Mouse (Mus musculus): ENCODE data around the gene Gsc2. TPM values are rescaled to one million over a fixed set of nuclear protein-coding genes. Genes with fewer than 3 reads are reported as not detected.

Gsc2 gene
- total and polyA plus RNA-seq, 3 experiments, result not detected

DNA sequence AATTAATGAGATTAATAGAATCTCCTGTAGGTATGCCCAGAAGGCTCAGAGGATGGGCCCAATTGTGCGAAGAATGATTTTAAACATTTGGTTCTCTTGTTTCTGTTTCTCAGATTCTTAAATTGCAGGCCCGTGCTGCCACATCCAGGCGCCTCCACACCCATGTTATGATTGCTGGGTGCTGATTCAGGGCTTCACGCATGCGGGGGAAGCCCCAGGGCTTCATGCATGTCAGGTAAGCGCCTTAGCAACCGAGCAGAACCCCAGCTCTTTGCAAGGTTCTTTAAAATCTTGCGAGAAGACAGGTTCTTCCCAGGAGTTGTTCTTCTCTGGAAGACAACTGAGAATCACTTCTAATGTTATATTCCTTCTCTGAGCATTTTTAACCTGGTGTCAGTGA, 28.6 kb upstream of the Gsc2 start:
- no peak overlapping the region for H3K27ac ChIP-seq (ENCODE audit: control insufficient read depth, low read depth, low read length)
- H3K79me2 ChIP-seq (ENCODE audit: control insufficient read depth, insufficient read depth, low read length, poor library complexity), result no peaks in the 10 kb centered on the region
- H3K9me3 ChIP-seq (replicated peaks; ENCODE audit: insufficient read depth, low read length), result no peaks in the 10 kb centered on the region
- no peak overlapping the region for H3K9ac ChIP-seq (ENCODE audit: control insufficient read depth, low read depth, low read length, poor library complexity, severe bottlenecking)
- no peaks in the 10 kb centered on the region for H3K27me3 ChIP-seq (ENCODE audit: control insufficient read depth in 1 of 2, insufficient read depth in 2 of 2, low read length in 2 of 2)
- peaks cover 0 to 1% of the 10 kb centered on the region in 2 experiments; a peak in 2 of 4 replicates for H3K36me3 ChIP-seq (ENCODE audit: control insufficient read depth in 1 of 2, insufficient read depth in 2 of 2, low read length in 2 of 2)
- DNase-seq (ENCODE audit: low read depth, low spot score), result no peak
- no peak for TF ChIP-seq EP300 (IDR thresholded peaks at IDR 0.05; ENCODE audit: low read depth in 1 of 2, low read length in 2 of 2)
- TF ChIP-seq POLR2AphosphoS2 (IDR thresholded peaks at IDR 0.05; ENCODE audit: low read length), result no peak
- no peak for TF ChIP-seq MXI1 (IDR thresholded peaks at IDR 0.05; ENCODE audit: low read depth, low read length)
- TF ChIP-seq POLR2AphosphoS5 (IDR thresholded peaks at IDR 0.05; ENCODE audit: borderline replicate concordance, low read depth, low read length), result no peak
- no peak for TF ChIP-seq UBTF (IDR thresholded peaks at IDR 0.05; ENCODE audit: borderline replicate concordance, insufficient read depth, low read depth, low read length)
- no peak for TF ChIP-seq KAT2A (conservative IDR thresholded peaks at IDR 0.05; ENCODE audit: low read depth, low read length)
- TF ChIP-seq CTCF (IDR thresholded peaks at IDR 0.05 in 2 of 3, conservative IDR thresholded peaks at IDR 0.05 in 1 of 3; ENCODE audit: control insufficient read depth in 1 of 3, insufficient read depth in 1 of 3, low read depth in 2 of 3, low read length in 3 of 3, poor library complexity in 1 of 3, severe bottlenecking in 1 of 3), result no peak
- no peak for TF ChIP-seq MYB (IDR thresholded peaks at IDR 0.05; ENCODE audit: low read depth, low read length)
- TF ChIP-seq ZKSCAN1 (IDR thresholded peaks at IDR 0.05; ENCODE audit: low read depth, low read length), result no peak
- TF ChIP-seq SMC3 (IDR thresholded peaks at IDR 0.05; ENCODE audit: low read depth, low read length), result no peak
- no peak for TF ChIP-seq SIN3A (IDR thresholded peaks at IDR 0.05; ENCODE audit: low read length)
- no peak for TF ChIP-seq RCOR1 (IDR thresholded peaks at IDR 0.05; ENCODE audit: low read depth, low read length)
- no peak for TF ChIP-seq CHD1 (IDR thresholded peaks at IDR 0.05; ENCODE audit: low read depth, low read length)
- no peak for TF ChIP-seq USF1 (IDR thresholded peaks at IDR 0.05; ENCODE audit: low read depth, low read length)
- TF ChIP-seq MEF2A (IDR thresholded peaks at IDR 0.05; ENCODE audit: extremely low read depth, insufficient replicate concordance, low read depth, low read length, poor library complexity, severe bottlenecking), result no peak
- TF ChIP-seq TAL1 (IDR thresholded peaks at IDR 0.05; ENCODE audit: low read length), result no peak
- TF ChIP-seq MYC (IDR thresholded peaks at IDR 0.05; ENCODE audit: low read depth, low read length), result no peak
- TF ChIP-seq MAFK (IDR thresholded peaks at IDR 0.05; ENCODE audit: borderline replicate concordance, low read depth, low read length), result no peak
- no peak for TF ChIP-seq ELF1 (IDR thresholded peaks at IDR 0.05; ENCODE audit: low read depth, low read length)
- no peak for TF ChIP-seq GABPA (IDR thresholded peaks at IDR 0.05; ENCODE audit: low read depth, low read length)
- peaks cover 2 to 3% of the 10 kb centered on the region in 2 experiments for H3K4me1 ChIP-seq (ENCODE audit: control insufficient read depth in 1 of 2, insufficient read depth in 2 of 2, low read length in 2 of 2)
- no peak overlapping the region for H3K4me3 ChIP-seq (ENCODE audit: control insufficient read depth in 1 of 2, insufficient read depth in 1 of 2, low read depth in 2 of 2, low read length in 2 of 2)

DNA sequence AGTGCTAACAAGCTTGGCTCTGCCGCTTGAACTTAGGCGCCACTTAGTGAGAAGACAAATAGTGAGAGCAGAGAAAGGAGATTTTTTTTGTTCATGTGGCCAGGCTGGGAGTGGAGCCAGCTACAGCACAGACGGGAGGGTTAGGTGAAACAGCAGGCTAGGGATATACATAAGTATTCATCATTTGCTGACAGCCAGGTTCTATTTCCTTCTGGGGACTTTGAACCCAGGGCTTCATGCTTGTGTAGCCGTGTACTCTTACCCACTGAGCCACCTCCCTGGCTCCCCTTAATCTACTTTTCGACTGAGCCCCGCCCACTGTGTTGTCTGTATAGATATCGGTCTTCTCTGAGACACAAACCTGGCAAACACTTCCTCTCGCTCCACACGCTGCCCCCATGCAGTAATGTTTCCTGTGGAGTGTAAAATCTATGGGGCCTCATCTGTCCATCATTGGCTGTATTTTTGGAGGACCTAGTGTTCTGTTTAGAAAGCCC, 24.4 kb upstream of the Gsc2 start:
- Histone ChIP-seq H3K9ac (ENCODE audit: control insufficient read depth, low read depth, low read length, poor library complexity, severe bottlenecking) (peak overlapping the region; percentile 61), H3K36me3 (ENCODE audit: control insufficient read depth in 1 of 2, insufficient read depth in 2 of 2, low read length in 2 of 2) (peaks cover 0 to 16% of the 10 kb centered on the region in 2 experiments; a peak in 2 of 4 replicates), H3K4me3 (ENCODE audit: control insufficient read depth in 1 of 2, insufficient read depth in 1 of 2, low read depth in 2 of 2, low read length in 2 of 2) (peak overlapping the region; percentile 37 to 43), H3K27ac (ENCODE audit: control insufficient read depth, low read depth, low read length) (peak overlapping the region; percentile 87), H3K9me3 (replicated peaks; ENCODE audit: insufficient read depth, low read length) (no peaks in the 10 kb centered on the region), H3K4me1 (ENCODE audit: control insufficient read depth in 1 of 2, insufficient read depth in 2 of 2, low read length in 2 of 2) (peaks cover 16 to 23% of the 10 kb centered on the region in 2 experiments), H3K27me3 (ENCODE audit: control insufficient read depth in 1 of 2, insufficient read depth in 2 of 2, low read length in 2 of 2) (no peaks in the 10 kb centered on the region), H3K79me2 (ENCODE audit: control insufficient read depth, insufficient read depth, low read length, poor library complexity) (no peaks in the 10 kb centered on the region)
- peak; percentile 93 for DNase-seq (ENCODE audit: low read depth, low spot score)
- TF ChIP-seq USF2 (IDR thresholded peaks at IDR 0.05; ENCODE audit: borderline replicate concordance in 1 of 2, insufficient read depth in 1 of 2, low read depth in 1 of 2, low read length in 2 of 2) (no peak), BHLHE40 (IDR thresholded peaks at IDR 0.05; ENCODE audit: borderline replicate concordance, low read depth, low read length) (no peak), SMC3 (IDR thresholded peaks at IDR 0.05; ENCODE audit: low read depth, low read length) (no peak), ELF1 (IDR thresholded peaks at IDR 0.05; ENCODE audit: low read depth, low read length) (0 out of 2 replicates have a peak, but pooled peaks have one; percentile 25), MAX (IDR thresholded peaks at IDR 0.05; ENCODE audit: low read length) (peak; percentile 65; the same call in 1 of the 2 replicates), MAZ (IDR thresholded peaks at IDR 0.05; ENCODE audit: low read depth, low read length) (peak; percentile 78; the same call in 1 of the 2 replicates), ETS1 (IDR thresholded peaks at IDR 0.05; ENCODE audit: low read depth, low read length) (peak; percentile 66; the same call in 1 of the 2 replicates), NELFE (IDR thresholded peaks at IDR 0.05; ENCODE audit: low read depth, low read length) (peak; percentile 62; the same call in 1 of the 2 replicates), POLR2AphosphoS2 (IDR thresholded peaks at IDR 0.05; ENCODE audit: low read length) (peak; percentile 76; the same call in 1 of the 2 replicates), GATA1 (IDR thresholded peaks at IDR 0.05; ENCODE audit: low read depth, low read length) (peak; percentile 51), MYC (IDR thresholded peaks at IDR 0.05; ENCODE audit: low read depth, low read length) (peak; percentile 71), CHD1 (IDR thresholded peaks at IDR 0.05; ENCODE audit: low read depth, low read length) (peak; percentile 85; the same call in 1 of the 2 replicates), POLR2A (IDR thresholded peaks at IDR 0.05; ENCODE audit: control insufficient read depth in 1 of 2, insufficient read depth in 1 of 2, low read depth in 1 of 2, low read length in 2 of 2, poor library complexity in 1 of 2) (peak; percentile 39 to 84; a peak in 2 of 4 replicates), ZNF384 (IDR thresholded peaks at IDR 0.05; ENCODE audit: low read depth, low read length) (peak; percentile 26; the same call in 1 of the 2 replicates), ZC3H11A (IDR thresholded peaks at IDR 0.05; ENCODE audit: low read depth, low read length) (no peak), MAFK (IDR thresholded peaks at IDR 0.05; ENCODE audit: borderline replicate concordance, low read depth, low read length) (no peak)

Measured in MEL (cell line).